Mouse (Mus musculus): ENCODE results near the gene Col15a1. TPM values are rescaled to one million over a fixed set of nuclear protein-coding genes. Genes with fewer than 3 reads are reported as not detected.
A peak's percentile ranks its signal among the peaks of the same experiment; 100 is the strongest.

Col15a1 gene
- polyA plus RNA-seq, 1 experiment from 2014 or later: 31.6 TPM

- WGBS: 68% methylated on average over 6 of the region's 6 CpGs
- Histone ChIP-seq H3K4me3 (ENCODE audit: low read depth, low read length) (no peak overlapping the region), H3K27me3 (replicated peaks; ENCODE audit: control insufficient read depth, insufficient read depth, low read length) (no peaks in the 10 kb centered on the region), H3K4me1 (ENCODE audit: control insufficient read depth, insufficient read depth, low read length) (no peaks in the 10 kb centered on the region), H3K4me2 (ENCODE audit: low read depth, low read length) (no peak overlapping the region), H3K9me3 (ENCODE audit: control insufficient read depth, low read length) (peaks cover 1% of the 10 kb centered on the region; the same call in 1 of the 2 replicates), H3K36me3 (ENCODE audit: control insufficient read depth, insufficient read depth, low read length) (no peaks in the 10 kb centered on the region), H3K27ac (replicated peaks; ENCODE audit: low read depth, low read length) (no peak overlapping the region), H3K9ac (ENCODE audit: low read depth, low read length) (no peak overlapping the region)
- ATAC-seq (ENCODE audit: low read depth) (no peak), DNase-seq (ENCODE audit: low spot score) (no peak)
Observed at GRCm38 (mm10) chr4:47247574-47247973, 39.6 kb downstream of the Col15a1 start.

- no peaks in the 10 kb centered on the region for H3K4me1 ChIP-seq (ENCODE audit: control insufficient read depth, insufficient read depth, low read length)
- no peak overlapping the region for H3K27ac ChIP-seq (replicated peaks; ENCODE audit: low read depth, low read length)
- no peak for DNase-seq (ENCODE audit: low spot score)
- H3K9ac ChIP-seq (ENCODE audit: low read depth, low read length): no peak overlapping the region
- no peak for ATAC-seq (ENCODE audit: low read depth)
- no peaks in the 10 kb centered on the region for H3K36me3 ChIP-seq (ENCODE audit: control insufficient read depth, insufficient read depth, low read length)
- H3K9me3 ChIP-seq (ENCODE audit: control insufficient read depth, low read length): peaks cover 4% of the 10 kb centered on the region; the same call in 1 of the 2 replicates
- H3K27me3 ChIP-seq (replicated peaks; ENCODE audit: control insufficient read depth, insufficient read depth, low read length): no peaks in the 10 kb centered on the region
- no peak overlapping the region for H3K4me3 ChIP-seq (ENCODE audit: low read depth, low read length)
- 91% methylated on average over 6 of the region's 6 CpGs for WGBS
- H3K4me2 ChIP-seq (ENCODE audit: low read depth, low read length): no peak overlapping the region
Observed at GRCm38 (mm10) chr4:47249193-47249592, 41.2 kb downstream of the Col15a1 start.

GRCm38 (mm10) chr4:47251069-47251468, 43.1 kb downstream of the Col15a1 start:
- 37% methylated on average over 5 of the region's 5 CpGs for WGBS
- H3K4me3 ChIP-seq (ENCODE audit: low read depth, low read length): no peak overlapping the region
- no peaks in the 10 kb centered on the region for H3K27me3 ChIP-seq (replicated peaks; ENCODE audit: control insufficient read depth, insufficient read depth, low read length)
- ATAC-seq (ENCODE audit: low read depth) (no peak), DNase-seq (ENCODE audit: low spot score) (peak; percentile 57)
- H3K9me3 ChIP-seq (ENCODE audit: control insufficient read depth, low read length): peaks cover 4% of the 10 kb centered on the region; the same call in 1 of the 2 replicates
- H3K9ac ChIP-seq (ENCODE audit: low read depth, low read length): no peak overlapping the region
- H3K4me1 ChIP-seq (ENCODE audit: control insufficient read depth, insufficient read depth, low read length): 0 out of 2 replicates have a peak, but pooled peaks cover 4% of the 10 kb centered on the region
- no peak overlapping the region for H3K4me2 ChIP-seq (ENCODE audit: low read depth, low read length)
- H3K27ac ChIP-seq (replicated peaks; ENCODE audit: low read depth, low read length): peak overlapping the region; percentile 36; the same call in 1 of the 2 replicates
- H3K36me3 ChIP-seq (ENCODE audit: control insufficient read depth, insufficient read depth, low read length): no peaks in the 10 kb centered on the region

- no peaks in the 10 kb centered on the region for H3K36me3 ChIP-seq (ENCODE audit: control insufficient read depth, insufficient read depth, low read length)
- H3K9ac ChIP-seq (ENCODE audit: low read depth, low read length): no peak overlapping the region
- ATAC-seq (ENCODE audit: low read depth) (no peak), DNase-seq (ENCODE audit: low spot score) (no peak)
- no peaks in the 10 kb centered on the region for H3K27me3 ChIP-seq (replicated peaks; ENCODE audit: control insufficient read depth, insufficient read depth, low read length)
- H3K27ac ChIP-seq (replicated peaks; ENCODE audit: low read depth, low read length): no peak overlapping the region; the same call in 1 of the 2 replicates
- WGBS: 75% methylated on average over 11 of the region's 11 CpGs
- H3K9me3 ChIP-seq (ENCODE audit: control insufficient read depth, low read length): peaks cover 4% of the 10 kb centered on the region; the same call in 1 of the 2 replicates
- H3K4me3 ChIP-seq (ENCODE audit: low read depth, low read length): no peak overlapping the region
- H3K4me2 ChIP-seq (ENCODE audit: low read depth, low read length): no peak overlapping the region
- H3K4me1 ChIP-seq (ENCODE audit: control insufficient read depth, insufficient read depth, low read length): 0 out of 2 replicates have a peak, but pooled peaks cover 4% of the 10 kb centered on the region
Observed at GRCm38 (mm10) chr4:47251693-47252435, 43.9 kb downstream of the Col15a1 start.

- H3K4me1 ChIP-seq (ENCODE audit: control insufficient read depth, insufficient read depth, low read length): 0 out of 2 replicates have a peak, but pooled peaks cover 4% of the 10 kb centered on the region
- H3K9ac ChIP-seq (ENCODE audit: low read depth, low read length): no peak overlapping the region
- no peak for ATAC-seq (ENCODE audit: low read depth)
- H3K4me3 ChIP-seq (ENCODE audit: low read depth, low read length): no peak overlapping the region
- no peak overlapping the region for H3K27ac ChIP-seq (replicated peaks; ENCODE audit: low read depth, low read length)
- no peak overlapping the region for H3K4me2 ChIP-seq (ENCODE audit: low read depth, low read length)
- 97% methylated on average over 3 of the region's 3 CpGs for WGBS
- peaks cover 4% of the 10 kb centered on the region; the same call in 1 of the 2 replicates for H3K9me3 ChIP-seq (ENCODE audit: control insufficient read depth, low read length)
- DNase-seq (ENCODE audit: low spot score): no peak
- H3K27me3 ChIP-seq (replicated peaks; ENCODE audit: control insufficient read depth, insufficient read depth, low read length): no peaks in the 10 kb centered on the region
- H3K36me3 ChIP-seq (ENCODE audit: control insufficient read depth, insufficient read depth, low read length): no peaks in the 10 kb centered on the region
Observed at GRCm38 (mm10) chr4:47252627-47253026, 44.7 kb downstream of the Col15a1 start.

- peak; percentile 62 for ATAC-seq (ENCODE audit: low read depth)
- H3K4me3 ChIP-seq (ENCODE audit: low read depth, low read length): no peak overlapping the region
- 50% methylated on average over 4 of the region's 4 CpGs for WGBS
- H3K27ac ChIP-seq (replicated peaks; ENCODE audit: low read depth, low read length): no peak overlapping the region
- H3K9me3 ChIP-seq (ENCODE audit: control insufficient read depth, low read length): peaks cover 4% of the 10 kb centered on the region; the same call in 1 of the 2 replicates
- H3K9ac ChIP-seq (ENCODE audit: low read depth, low read length): no peak overlapping the region
- peak; percentile 64 for DNase-seq (ENCODE audit: low spot score)
- H3K4me2 ChIP-seq (ENCODE audit: low read depth, low read length): no peak overlapping the region
- H3K36me3 ChIP-seq (ENCODE audit: control insufficient read depth, insufficient read depth, low read length): no peaks in the 10 kb centered on the region
- H3K27me3 ChIP-seq (replicated peaks; ENCODE audit: control insufficient read depth, insufficient read depth, low read length): no peaks in the 10 kb centered on the region
- H3K4me1 ChIP-seq (ENCODE audit: control insufficient read depth, insufficient read depth, low read length): 0 out of 2 replicates have a peak, but pooled peaks cover 4% of the 10 kb centered on the region
Observed at GRCm38 (mm10) chr4:47255641-47256040, 47.7 kb downstream of the Col15a1 start.

GRCm38 (mm10) chr4:47258201-47258600, 50.2 kb downstream of the Col15a1 start:
- Histone ChIP-seq H3K4me3 (ENCODE audit: low read depth, low read length) (no peak overlapping the region), H3K27me3 (replicated peaks; ENCODE audit: control insufficient read depth, insufficient read depth, low read length) (no peaks in the 10 kb centered on the region), H3K4me1 (ENCODE audit: control insufficient read depth, insufficient read depth, low read length) (0 out of 2 replicates have a peak, but pooled peaks cover 4% of the 10 kb centered on the region), H3K4me2 (ENCODE audit: low read depth, low read length) (no peak overlapping the region), H3K36me3 (ENCODE audit: control insufficient read depth, insufficient read depth, low read length) (no peaks in the 10 kb centered on the region), H3K27ac (replicated peaks; ENCODE audit: low read depth, low read length) (no peak overlapping the region), H3K9me3 (ENCODE audit: control insufficient read depth, low read length) (no peaks in the 10 kb centered on the region), H3K9ac (ENCODE audit: low read depth, low read length) (no peak overlapping the region)
- no peak for DNase-seq (ENCODE audit: low spot score)
- ATAC-seq (ENCODE audit: low read depth): no peak
- WGBS: 62% methylated on average over 3 of the region's 3 CpGs

GRCm38 (mm10) chr4:47261049-47261448, 53.1 kb downstream of the Col15a1 start:
- Histone ChIP-seq H3K4me2 (ENCODE audit: low read depth, low read length) (no peak overlapping the region), H3K36me3 (ENCODE audit: control insufficient read depth, insufficient read depth, low read length) (no peaks in the 10 kb centered on the region)
- ATAC-seq (ENCODE audit: low read depth): no peak

More at GRCm38 (mm10) chr4:47261049-47261448, 53.1 kb downstream of the Col15a1 start:
- no peaks in the 10 kb centered on the region for H3K27me3 ChIP-seq (replicated peaks; ENCODE audit: control insufficient read depth, insufficient read depth, low read length)
- no peak overlapping the region for H3K9ac ChIP-seq (ENCODE audit: low read depth, low read length)
- DNase-seq (ENCODE audit: low spot score): no peak
- no peak overlapping the region for H3K27ac ChIP-seq (replicated peaks; ENCODE audit: low read depth, low read length)
- H3K4me1 ChIP-seq (ENCODE audit: control insufficient read depth, insufficient read depth, low read length): no peaks in the 10 kb centered on the region
- no peaks in the 10 kb centered on the region for H3K9me3 ChIP-seq (ENCODE audit: control insufficient read depth, low read length)
- 72% methylated on average over 6 of the region's 6 CpGs for WGBS
- no peak overlapping the region for H3K4me3 ChIP-seq (ENCODE audit: low read depth, low read length)
